Mouse (Mus musculus) cortical plate, adult 2 months (tissue): Measurements from ENCODE around the gene Rnf208.
"Not testable (repeated sequence)": the region's sequence is repeated elsewhere in the genome, so short reads cannot be mapped to it uniquely, and the experiment has no call there.

Experiments
- CTCF ChIP-seq: fragments of 200-500 bp; IDR thresholded peaks from 2 replicates; pipeline ENCODE4 v1.5.1; 2011; ENCODE audit warnings: mild to moderate bottlenecking, control low read depth, low read length; ENCODE audit not compliant: insufficient read depth; ENCODE audit errors: extremely low read depth
- POLR2A ChIP-seq: fragments of 200-500 bp; IDR thresholded peaks from 2 replicates; pipeline ENCODE4 v1.6.1; 2011; ENCODE audit warnings: mild to moderate bottlenecking, low read length, control low read depth; ENCODE audit not compliant: insufficient read depth; ENCODE audit errors: extremely low read depth

GRCm38 (mm10) chr2:25257250-25257649 lies 15.2 kb downstream of the Rnf208 start:
- not testable (repeated sequence) for TF ChIP-seq CTCF, POLR2A
